Mouse (Mus musculus): Measurements from ENCODE around the gene Olfr1338. TPM values are rescaled to one million over a fixed set of nuclear protein-coding genes. Genes with fewer than 3 reads are reported as not detected.

Olfr1338 gene
- polyA plus RNA-seq, 1 experiment from 2014 or later = not detected

DNA sequence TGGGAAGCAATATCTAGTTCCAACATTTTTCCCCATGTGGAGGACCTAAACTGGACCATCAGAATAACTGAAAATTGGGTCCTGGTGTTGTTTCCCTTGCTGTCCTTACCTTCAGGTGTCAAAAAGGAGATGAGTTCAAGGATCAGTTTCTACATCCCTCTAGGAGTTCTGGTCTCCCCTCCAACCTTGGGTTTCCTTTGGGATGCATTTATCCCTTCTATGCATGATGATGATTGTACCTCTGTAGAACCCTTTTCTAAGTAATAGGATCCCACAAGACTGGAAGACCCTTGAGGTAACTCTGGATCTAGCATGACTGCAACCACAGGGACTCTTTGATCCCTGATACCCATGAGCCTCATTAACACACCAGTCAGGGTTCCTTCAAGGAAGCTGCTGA, 38.7 kb downstream of the Olfr1338 start, which contains the start of gene Olfr1340:
Gene Olfr1340, plus strand, starts transcription at position 301 of the 400 bp plus-strand sequence.
- ATAC-seq (replicated peaks; ENCODE audit: low FRiP score) = no peak
- DNase-seq (ENCODE audit: low spot score) = no peak
- no peaks in the 10 kb centered on the region for H3K4me1 ChIP-seq (replicated peaks; ENCODE audit: control insufficient read depth, insufficient read depth, low read length)
- H3K9ac ChIP-seq (ENCODE audit: low read length) = no peak within 1 kb of the TSS
- no peaks in the 10 kb centered on the region for H3K9me3 ChIP-seq (ENCODE audit: control insufficient read depth, low read length)
- no peaks in the 10 kb centered on the region for H3K36me3 ChIP-seq (ENCODE audit: control insufficient read depth, insufficient read depth, low read length)
- no peak within 1 kb of the TSS for H3K4me2 ChIP-seq (ENCODE audit: low read depth, low read length, severe bottlenecking)
- no peak within 1 kb of the TSS for H3K27ac ChIP-seq (ENCODE audit: low read depth, low read length)
- H3K27me3 ChIP-seq (ENCODE audit: control insufficient read depth, insufficient read depth, low read length) = no peaks in the 10 kb centered on the region
- no peak within 1 kb of the TSS for H3K4me3 ChIP-seq (ENCODE audit: low read depth, low read length)

DNA sequence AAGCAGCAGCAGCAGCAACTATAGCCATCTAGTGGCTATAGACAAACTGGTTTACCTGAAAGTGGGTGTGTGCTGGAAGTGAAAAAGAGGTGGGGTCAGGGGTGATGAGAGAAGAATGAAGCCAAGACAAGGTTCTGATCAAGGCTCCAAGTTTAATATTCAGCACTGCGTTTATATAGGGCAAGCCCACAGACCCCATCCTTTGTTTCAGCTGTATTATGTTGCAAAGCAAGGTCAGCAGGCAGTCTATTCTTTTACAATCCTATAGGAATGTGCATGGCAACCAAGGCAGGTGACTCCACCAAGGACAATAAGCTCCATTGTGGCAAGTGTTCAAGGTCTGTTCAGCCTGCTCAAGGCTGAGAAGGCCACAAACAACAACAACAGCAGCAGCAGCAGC, 46.9 kb downstream of the Olfr1338 start:
- Histone ChIP-seq H3K36me3 (ENCODE audit: control insufficient read depth, insufficient read depth, low read length) (no peaks in the 10 kb centered on the region), H3K4me1 (replicated peaks; ENCODE audit: control insufficient read depth, insufficient read depth, low read length) (no peaks in the 10 kb centered on the region), H3K4me2 (ENCODE audit: low read depth, low read length, severe bottlenecking) (no peak overlapping the region), H3K27ac (ENCODE audit: low read depth, low read length) (no peak overlapping the region), H3K9ac (ENCODE audit: low read length) (no peak overlapping the region), H3K4me3 (ENCODE audit: low read depth, low read length) (no peak overlapping the region), H3K9me3 (ENCODE audit: control insufficient read depth, low read length) (no peaks in the 10 kb centered on the region), H3K27me3 (ENCODE audit: control insufficient read depth, insufficient read depth, low read length) (no peaks in the 10 kb centered on the region)
- WGBS = 12% methylated on average over 1 of the region's 1 CpGs
- ATAC-seq (replicated peaks; ENCODE audit: low FRiP score) = no peak
- no peak for DNase-seq (ENCODE audit: low spot score)

DNA sequence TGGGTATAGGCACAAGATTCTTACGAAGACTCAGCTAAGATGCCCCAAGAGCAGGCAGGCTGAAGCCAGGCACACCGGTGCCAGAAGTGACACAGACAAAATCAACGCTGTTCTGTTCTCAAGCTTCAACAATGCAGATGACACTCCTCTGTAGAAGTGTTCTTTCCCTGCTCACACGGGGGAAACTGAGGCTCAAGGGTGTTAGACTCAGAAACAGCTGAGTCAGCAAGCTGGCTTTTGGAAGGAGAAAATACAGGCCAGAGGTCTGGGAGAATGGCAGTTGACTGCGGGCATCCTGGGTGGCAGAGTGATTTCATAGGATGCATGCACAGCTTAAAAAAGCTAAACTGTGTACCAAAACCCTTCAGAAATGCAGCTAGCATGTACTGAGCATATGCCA, 50.5 kb downstream of the Olfr1338 start:
- Histone ChIP-seq H3K27ac (ENCODE audit: low read depth, low read length) (no peak overlapping the region), H3K9me3 (ENCODE audit: control insufficient read depth, low read length) (no peaks in the 10 kb centered on the region), H3K9ac (ENCODE audit: low read length) (no peak overlapping the region), H3K27me3 (ENCODE audit: control insufficient read depth, insufficient read depth, low read length) (no peaks in the 10 kb centered on the region), H3K36me3 (ENCODE audit: control insufficient read depth, insufficient read depth, low read length) (no peaks in the 10 kb centered on the region), H3K4me2 (ENCODE audit: low read depth, low read length, severe bottlenecking) (no peak overlapping the region), H3K4me1 (replicated peaks; ENCODE audit: control insufficient read depth, insufficient read depth, low read length) (no peaks in the 10 kb centered on the region), H3K4me3 (ENCODE audit: low read depth, low read length) (no peak overlapping the region)
- WGBS = 78% methylated on average over 5 of the region's 5 CpGs
- ATAC-seq (replicated peaks; ENCODE audit: low FRiP score) (no peak), DNase-seq (ENCODE audit: low spot score) (no peak)

GRCm38 (mm10) chr4:118703223-118703622, 55.3 kb downstream of the Olfr1338 start, which contains the start of gene Olfr1341:
Gene Olfr1341, plus strand, starts transcription at chr4:118703523.
- Histone ChIP-seq H3K4me2 (ENCODE audit: low read depth, low read length, severe bottlenecking) (no peak within 1 kb of the TSS), H3K27ac (ENCODE audit: low read depth, low read length) (no peak within 1 kb of the TSS), H3K36me3 (ENCODE audit: control insufficient read depth, insufficient read depth, low read length) (no peaks in the 10 kb centered on the region), H3K27me3 (ENCODE audit: control insufficient read depth, insufficient read depth, low read length) (no peaks in the 10 kb centered on the region), H3K9me3 (ENCODE audit: control insufficient read depth, low read length) (no peaks in the 10 kb centered on the region), H3K4me1 (replicated peaks; ENCODE audit: control insufficient read depth, insufficient read depth, low read length) (no peaks in the 10 kb centered on the region), H3K9ac (ENCODE audit: low read length) (no peak within 1 kb of the TSS), H3K4me3 (ENCODE audit: low read depth, low read length) (no peak within 1 kb of the TSS)
- WGBS = 80% methylated on average over 3 of the region's 3 CpGs
- DNase-seq (ENCODE audit: low spot score) (no peak), ATAC-seq (replicated peaks; ENCODE audit: low FRiP score) (no peak)

Other genes with a start within 250 kb of the Olfr1338 start
- gene 2610528J11Rik, start 231.7 kb downstream of the Olfr1338 start, polyA plus RNA-seq (2014; fragmentation: Nextera tagmentation; extraction: Ambion mirVana) = 0.48 and 0.71 TPM in 2 replicates
- gene Tmem125, start 214.7 kb downstream of the Olfr1338 start, polyA plus RNA-seq (2014; fragmentation: Nextera tagmentation; extraction: Ambion mirVana) = 0.25 and 0.32 TPM in 2 replicates
- 0.80 and 0.83 TPM in 2 replicates for gene Cfap57, start 138.0 kb downstream of the Olfr1338 start, polyA plus RNA-seq (2014; fragmentation: Nextera tagmentation; extraction: Ambion mirVana)
- gene Ebna1bp2, start 137.9 kb downstream of the Olfr1338 start, polyA plus RNA-seq (2014; fragmentation: Nextera tagmentation; extraction: Ambion mirVana) = 181 and 183 TPM in 2 replicates
- gene Olfr62, start 99.8 kb downstream of the Olfr1338 start, polyA plus RNA-seq (2014; fragmentation: Nextera tagmentation; extraction: Ambion mirVana) = not detected in 2 replicates
- gene Olfr1342, start 66.0 kb downstream of the Olfr1338 start, polyA plus RNA-seq (2014; fragmentation: Nextera tagmentation; extraction: Ambion mirVana) = 0.08 and 0.09 TPM in 2 replicates
- not detected in 2 replicates for gene Olfr1341, start 55.2 kb downstream of the Olfr1338 start, polyA plus RNA-seq (2014; fragmentation: Nextera tagmentation; extraction: Ambion mirVana)
- gene Olfr1340, start 38.6 kb downstream of the Olfr1338 start, polyA plus RNA-seq (2014; fragmentation: Nextera tagmentation; extraction: Ambion mirVana) = not detected in 2 replicates
- gene Olfr1339, start 26.6 kb downstream of the Olfr1338 start, polyA plus RNA-seq (2014; fragmentation: Nextera tagmentation; extraction: Ambion mirVana) = 0.12 and 0.17 TPM in 2 replicates
- not detected in 2 replicates for gene Olfr1337, start 23.8 kb upstream of the Olfr1338 start, polyA plus RNA-seq (2014; fragmentation: Nextera tagmentation; extraction: Ambion mirVana)
- gene Olfr1335, start 51.2 kb upstream of the Olfr1338 start, polyA plus RNA-seq (2014; fragmentation: Nextera tagmentation; extraction: Ambion mirVana) = not detected in 2 replicates
- not detected in 2 replicates for gene Olfr1333, start 77.5 kb upstream of the Olfr1338 start, polyA plus RNA-seq (2014; fragmentation: Nextera tagmentation; extraction: Ambion mirVana)
- not detected in 2 replicates for gene Olfr1331, start 105.9 kb upstream of the Olfr1338 start, polyA plus RNA-seq (2014; fragmentation: Nextera tagmentation; extraction: Ambion mirVana)
- not detected in 2 replicates for gene Olfr1330, start 129.9 kb upstream of the Olfr1338 start, polyA plus RNA-seq (2014; fragmentation: Nextera tagmentation; extraction: Ambion mirVana)
- gene Olfr1329, start 158.7 kb upstream of the Olfr1338 start, polyA plus RNA-seq (2014; fragmentation: Nextera tagmentation; extraction: Ambion mirVana) = not detected in 2 replicates
- not detected in 2 replicates for gene Olfr1328, start 179.9 kb upstream of the Olfr1338 start, polyA plus RNA-seq (2014; fragmentation: Nextera tagmentation; extraction: Ambion mirVana)
- not detected in 2 replicates for gene Lao1, start 202.8 kb upstream of the Olfr1338 start, polyA plus RNA-seq (2014; fragmentation: Nextera tagmentation; extraction: Ambion mirVana)